Mouse (Mus musculus): ENCODE measurements around the gene Rras2. TPM values are rescaled to one million over a fixed set of nuclear protein-coding genes. Genes with fewer than 3 reads are reported as not detected.

The Rras2 gene
- total RNA-seq, 2 experiments from 2014 or later: 15.6 to 20.1 TPM

GRCm38 (mm10) chr7:114103629-114104347, 13.8 kb downstream of the Rras2 start:
- DNase-seq: no peak
- Histone ChIP-seq H3K4me3 (peak overlapping the region; percentile 22), H3K27ac (no peak overlapping the region)
- intact Hi-C loops (cut with DNase I): no loop called here
- no peak for TF ChIP-seq CTCF (IDR thresholded peaks at IDR 0.05)

GRCm38 (mm10) chr7:114103152-114103551, 14.4 kb downstream of the Rras2 start:
- Histone ChIP-seq H3K27ac (no peak overlapping the region), H3K4me3 (no peak overlapping the region)
- no peak for DNase-seq
- intact Hi-C loops (cut with DNase I): no loop called here
- no peak for TF ChIP-seq CTCF (IDR thresholded peaks at IDR 0.05)

- no peak for DNase-seq
- no peak for TF ChIP-seq CTCF (IDR thresholded peaks at IDR 0.05)
- intact Hi-C loops (cut with DNase I): no loop called here
- Histone ChIP-seq H3K4me3 (no peak overlapping the region), H3K27ac (no peak overlapping the region)
Observed at GRCm38 (mm10) chr7:114102609-114103008, 15.0 kb downstream of the Rras2 start.

GRCm38 (mm10) chr7:114101412-114101811, 16.2 kb downstream of the Rras2 start:
- H3K4me3 ChIP-seq: no peak overlapping the region
- no peak overlapping the region for H3K27ac ChIP-seq
- no peak for DNase-seq
- no peak for TF ChIP-seq CTCF (IDR thresholded peaks at IDR 0.05)
- intact Hi-C loops (cut with DNase I): no loop called here

GRCm38 (mm10) chr7:114093548-114094174, 23.9 kb downstream of the Rras2 start:
- intact Hi-C loops (cut with DNase I): no loop called here
- Histone ChIP-seq H3K27ac (no peak overlapping the region), H3K4me3 (no peak overlapping the region)
- no peak for DNase-seq
- TF ChIP-seq CTCF (IDR thresholded peaks at IDR 0.05): no peak

- DNase-seq: no peak
- TF ChIP-seq CTCF (IDR thresholded peaks at IDR 0.05): no peak
- intact Hi-C loops (cut with DNase I): no loop called here
Observed at GRCm38 (mm10) chr7:114090892-114091545, 26.6 kb downstream of the Rras2 start.

GRCm38 (mm10) chr7:114090231-114090630, 27.4 kb downstream of the Rras2 start:
- DNase-seq: no peak
- intact Hi-C loops (cut with DNase I): no loop called here
- TF ChIP-seq CTCF (IDR thresholded peaks at IDR 0.05): no peak
- Histone ChIP-seq H3K27ac (no peak overlapping the region), H3K4me3 (no peak overlapping the region)

More at GRCm38 (mm10) chr7:114090892-114091545, 26.6 kb downstream of the Rras2 start:
- Histone ChIP-seq H3K4me3 (no peak overlapping the region), H3K27ac (no peak overlapping the region)

GRCm38 (mm10) chr7:114088918-114089317, 28.7 kb downstream of the Rras2 start:
- H3K4me3 ChIP-seq: no peak overlapping the region
- no peak for DNase-seq
- no peak overlapping the region for H3K27ac ChIP-seq
- no peak for TF ChIP-seq CTCF (IDR thresholded peaks at IDR 0.05)
- intact Hi-C loops (cut with DNase I): no loop called here

- intact Hi-C loops (cut with DNase I): no loop called here
Observed at GRCm38 (mm10) chr7:114087986-114088385, 29.6 kb downstream of the Rras2 start.

GRCm38 (mm10) chr7:114087341-114087740, 30.2 kb downstream of the Rras2 start:
- no peak overlapping the region for H3K27ac ChIP-seq
- intact Hi-C loops (cut with DNase I): no loop called here
- no peak overlapping the region for H3K4me3 ChIP-seq
- no peak for TF ChIP-seq CTCF (IDR thresholded peaks at IDR 0.05)
- no peak for DNase-seq

More at GRCm38 (mm10) chr7:114087986-114088385, 29.6 kb downstream of the Rras2 start:
- DNase-seq: no peak
- TF ChIP-seq CTCF (IDR thresholded peaks at IDR 0.05): no peak
- Histone ChIP-seq H3K4me3 (no peak overlapping the region), H3K27ac (no peak overlapping the region)

GRCm38 (mm10) chr7:114086021-114086710, 31.4 kb downstream of the Rras2 start:
- TF ChIP-seq CTCF (IDR thresholded peaks at IDR 0.05): no peak
- H3K4me3 ChIP-seq: no peak overlapping the region
- H3K27ac ChIP-seq: no peak overlapping the region
- intact Hi-C loops (cut with DNase I): no loop called here
- DNase-seq: no peak

GRCm38 (mm10) chr7:114083760-114084159, 33.8 kb downstream of the Rras2 start:
- H3K27ac ChIP-seq: no peak overlapping the region
- no peak for DNase-seq
- no peak overlapping the region for H3K4me3 ChIP-seq
- intact Hi-C loops (cut with DNase I): no loop called here
- no peak for TF ChIP-seq CTCF (IDR thresholded peaks at IDR 0.05)

- intact Hi-C loops (cut with DNase I): no loop called here
- H3K4me3 ChIP-seq: no peak overlapping the region
- TF ChIP-seq CTCF (IDR thresholded peaks at IDR 0.05): no peak
- no peak overlapping the region for H3K27ac ChIP-seq
- DNase-seq: no peak
Observed at GRCm38 (mm10) chr7:114083088-114083487, 34.5 kb downstream of the Rras2 start.

Measured in gastrocnemius, adult 2 months (tissue).